Mouse (Mus musculus) forebrain, embryonic 12.5 days (tissue): ENCODE results near the gene Angptl6. TPM values are rescaled to one million over a fixed set of nuclear protein-coding genes. Genes with fewer than 3 reads are reported as not detected.
A peak's percentile ranks its signal among the peaks of the same experiment; 100 is the strongest.

Experiments
- ATAC-seq: fragments of 200-750 bp; cut with Nextera tagmentation; 2 replicates; pipeline ENCODE4 v1.8.0; 2017; ENCODE audit warnings: moderate TSS enrichment; ENCODE audit not compliant: low FRiP score
- H3K27ac ChIP-seq: fragments of 300-500 bp; sonication (generic); 2 replicates; pipeline ENCODE4 v1.5.1; 2016; ENCODE audit warnings: mild to moderate bottlenecking
- H3K27me3 ChIP-seq: fragments of 300-500 bp; sonication (generic); 2 replicates; pipeline ENCODE4 v1.6.1; 2016; ENCODE audit warnings: mild to moderate bottlenecking
- H3K36me3 ChIP-seq: fragments of 300-500 bp; sonication (generic); replicated peaks from 2 replicates; pipeline ENCODE4 v1.6.1; 2016; ENCODE audit warnings: mild to moderate bottlenecking
- H3K4me1 ChIP-seq: fragments of 300-500 bp; sonication (generic); 2 replicates; pipeline ENCODE4 v1.6.1; 2016
- H3K4me2 ChIP-seq: fragments of 300-500 bp; sonication (generic); 2 replicates; pipeline ENCODE4 v1.6.1; 2016; ENCODE audit warnings: mild to moderate bottlenecking, moderate library complexity
- H3K4me3 ChIP-seq: fragments of 300-500 bp; sonication (generic); replicated peaks from 2 replicates; pipeline ENCODE4 v1.5.1; 2016; ENCODE audit warnings: mild to moderate bottlenecking
- H3K9ac ChIP-seq: fragments of 300-500 bp; sonication (generic); 2 replicates; pipeline ENCODE4 v1.6.1; 2016; ENCODE audit warnings: mild to moderate bottlenecking
- H3K9me3 ChIP-seq: fragments of 300-500 bp; sonication (generic); 2 replicates; pipeline ENCODE4 v1.6.1; 2016
- WGBS: fragments of 180-500 bp; shearing (Covaris S2); methylation state at CpG from one replicate; pipeline ENCODE4 v1.1.7; 2016; 5-methylcytosine and 5-hydroxymethylcytosine counted together
- polyA plus RNA-seq: library from polyadenylated mRNA; unstranded; fragments of >200 nt; fragmentation: Nextera tagmentation; extraction: Ambion mirVana; gene quantifications from 2 replicates; pipeline ENCODE4 v1.2.1, GENCODE M21; 2016

Gene Angptl6
- 6.0 and 6.2 TPM in 2 replicates for polyA plus RNA-seq

DNA sequence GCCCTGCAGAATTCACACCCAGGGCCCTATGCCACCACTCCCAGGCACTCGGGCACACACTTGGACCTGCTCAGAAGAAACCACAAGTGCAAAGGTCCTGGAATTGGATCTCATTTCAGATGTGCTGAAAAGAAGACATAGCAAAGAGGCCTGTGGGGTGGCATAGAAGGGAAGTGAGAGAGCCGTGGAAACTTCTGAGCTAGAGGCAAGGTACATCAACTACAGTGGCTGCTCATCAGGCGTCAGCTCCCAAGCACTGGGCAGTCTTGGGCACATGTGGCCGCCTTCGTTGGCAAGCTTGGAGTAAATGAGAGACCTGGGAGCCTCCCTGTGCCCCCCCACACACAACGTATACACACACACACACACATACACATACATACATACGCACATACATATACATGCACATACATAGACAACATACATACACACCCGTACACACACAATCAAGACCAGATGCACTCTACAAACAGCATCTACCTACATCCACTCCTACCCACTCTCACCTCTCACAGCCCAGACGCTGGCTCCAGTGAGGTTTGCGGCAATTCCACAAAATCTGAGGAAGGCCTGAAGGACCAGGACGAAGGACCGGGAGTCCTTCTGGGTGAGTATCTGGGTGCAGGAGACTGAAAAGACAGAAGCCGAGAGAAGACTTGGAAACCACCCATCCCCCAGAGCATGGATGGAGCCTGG, at the start of gene Angptl6:
TSS of gene Angptl6 (minus strand) at position 631 of the 696 bp plus-strand sequence.
- peak within 1 kb of the TSS; percentile 93 for H3K27ac ChIP-seq
- 93% methylated on average over 13 of the region's 13 CpGs for WGBS
- H3K36me3 ChIP-seq: no peaks in the 10 kb centered on the region
- H3K27me3 ChIP-seq: no peaks in the 10 kb centered on the region; the same call in 1 of the 2 replicates
- H3K4me3 ChIP-seq: peak within 1 kb of the TSS; percentile 43
- no peak for ATAC-seq
- peak within 1 kb of the TSS; percentile 68 for H3K9ac ChIP-seq
- peak within 1 kb of the TSS; percentile 63 for H3K4me2 ChIP-seq
- no peaks in the 10 kb centered on the region for H3K9me3 ChIP-seq
- H3K4me1 ChIP-seq: peaks cover 11% of the 10 kb centered on the region

DNA sequence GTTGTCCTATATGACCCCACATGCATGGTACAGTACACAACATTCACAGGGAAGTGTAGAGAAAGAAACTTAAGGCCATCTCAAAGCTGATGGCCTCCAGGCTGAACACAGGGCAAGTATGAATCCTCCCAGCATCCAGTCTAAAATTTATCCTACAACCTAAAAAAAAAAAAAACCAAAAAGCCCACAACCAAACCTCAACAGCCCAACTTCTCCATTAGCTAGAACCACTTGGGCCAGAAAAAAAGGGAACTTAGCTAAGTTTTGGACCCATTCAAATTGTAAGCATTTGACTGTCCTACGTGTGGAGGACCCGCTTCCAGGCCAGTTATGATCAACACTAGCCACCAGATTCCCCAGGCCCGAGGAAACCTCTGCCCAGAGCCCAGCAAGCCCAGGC, 43.7 kb upstream of the Angptl6 start:
- Histone ChIP-seq H3K4me2 (no peak overlapping the region), H3K27ac (no peak overlapping the region)
- WGBS: 91% methylated on average over 3 of the region's 3 CpGs

DNA sequence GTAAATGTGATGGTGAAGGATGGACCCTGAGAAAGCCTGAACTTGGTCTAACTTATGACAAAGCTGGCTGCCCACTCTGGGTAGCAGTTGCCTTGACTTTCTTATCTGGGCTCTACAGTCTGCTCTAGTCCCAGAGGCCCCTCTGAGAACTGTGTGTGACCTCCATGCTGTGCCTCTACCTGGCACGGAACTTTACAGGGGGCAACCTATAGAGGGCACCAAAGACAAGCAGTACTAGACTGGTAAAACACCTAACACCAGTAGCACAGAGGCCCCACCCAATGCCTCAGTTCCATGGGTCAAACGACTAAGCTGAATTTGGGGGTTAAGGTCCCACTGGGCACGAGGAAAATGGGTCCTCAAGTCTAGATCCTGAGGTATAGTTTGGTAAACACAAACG, 36.6 kb upstream of the Angptl6 start:
- Histone ChIP-seq H3K4me2 (no peak overlapping the region), H3K27me3 (no peaks in the 10 kb centered on the region), H3K4me1 (no peaks in the 10 kb centered on the region), H3K9me3 (no peaks in the 10 kb centered on the region), H3K36me3 (peaks cover 100% of the 10 kb centered on the region), H3K9ac (no peak overlapping the region), H3K27ac (no peak overlapping the region), H3K4me3 (no peak overlapping the region)
- WGBS: 82% methylated on average over 4 of the region's 4 CpGs
- ATAC-seq: no peak

More for the DNA sequence above, 43.7 kb upstream of the Angptl6 start:
- Histone ChIP-seq H3K36me3 (peaks cover 99% of the 10 kb centered on the region), H3K4me1 (no peaks in the 10 kb centered on the region), H3K4me3 (no peak overlapping the region), H3K9ac (no peak overlapping the region), H3K9me3 (no peaks in the 10 kb centered on the region), H3K27me3 (no peaks in the 10 kb centered on the region)
- no peak for ATAC-seq

DNA sequence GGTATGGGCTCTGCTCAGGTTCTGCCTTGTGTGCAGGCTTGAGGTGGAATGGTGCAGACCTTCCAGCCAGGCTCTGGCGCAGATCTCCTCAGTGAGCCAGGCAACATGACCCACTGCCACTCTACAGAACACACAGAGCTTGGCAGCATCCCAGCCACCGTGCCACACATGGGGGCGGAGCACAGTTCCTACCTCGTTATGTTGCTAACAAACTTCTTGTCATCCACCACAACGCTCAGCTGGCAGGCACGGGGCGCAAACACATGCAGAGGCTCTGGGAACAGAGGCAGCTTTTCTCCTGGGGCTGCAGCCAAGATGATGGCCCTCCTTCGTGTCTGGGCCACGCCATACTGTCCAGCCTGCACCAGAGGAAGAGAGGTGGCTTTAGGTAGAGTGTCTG, 30.4 kb upstream of the Angptl6 start:
- no peak overlapping the region for H3K4me3 ChIP-seq
- no peaks in the 10 kb centered on the region for H3K9me3 ChIP-seq
- H3K27ac ChIP-seq: no peak overlapping the region
- H3K36me3 ChIP-seq: peaks cover 100% of the 10 kb centered on the region
- no peaks in the 10 kb centered on the region for H3K4me1 ChIP-seq
- no peaks in the 10 kb centered on the region for H3K27me3 ChIP-seq
- no peak overlapping the region for H3K4me2 ChIP-seq
- no peak overlapping the region for H3K9ac ChIP-seq
- 83% methylated on average over 9 of the region's 9 CpGs for WGBS
- ATAC-seq: no peak

DNA sequence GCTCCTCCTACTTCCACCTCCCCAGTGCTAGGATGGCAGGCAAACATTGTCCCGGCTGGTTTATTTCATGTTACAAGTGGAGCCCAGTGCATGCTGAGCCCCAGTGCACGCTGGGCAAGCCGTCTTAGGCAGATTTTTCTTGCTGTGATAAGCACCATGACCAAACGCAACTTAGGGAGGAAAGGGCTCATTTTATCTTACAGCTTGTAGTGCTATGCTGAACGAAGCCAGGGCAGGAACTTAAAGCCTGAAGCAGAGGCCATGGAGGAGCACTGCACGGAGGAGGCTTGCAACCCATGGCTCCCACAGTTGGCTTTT, 22.6 kb upstream of the Angptl6 start:
- Histone ChIP-seq H3K4me1 (peaks cover 13% of the 10 kb centered on the region), H3K27me3 (no peaks in the 10 kb centered on the region), H3K36me3 (peaks cover 29% of the 10 kb centered on the region), H3K27ac (no peak overlapping the region), H3K9ac (no peak overlapping the region), H3K9me3 (no peaks in the 10 kb centered on the region), H3K4me2 (no peak overlapping the region), H3K4me3 (no peak overlapping the region)
- WGBS: 40% methylated on average over 6 of the region's 6 CpGs
- ATAC-seq: no peak

DNA sequence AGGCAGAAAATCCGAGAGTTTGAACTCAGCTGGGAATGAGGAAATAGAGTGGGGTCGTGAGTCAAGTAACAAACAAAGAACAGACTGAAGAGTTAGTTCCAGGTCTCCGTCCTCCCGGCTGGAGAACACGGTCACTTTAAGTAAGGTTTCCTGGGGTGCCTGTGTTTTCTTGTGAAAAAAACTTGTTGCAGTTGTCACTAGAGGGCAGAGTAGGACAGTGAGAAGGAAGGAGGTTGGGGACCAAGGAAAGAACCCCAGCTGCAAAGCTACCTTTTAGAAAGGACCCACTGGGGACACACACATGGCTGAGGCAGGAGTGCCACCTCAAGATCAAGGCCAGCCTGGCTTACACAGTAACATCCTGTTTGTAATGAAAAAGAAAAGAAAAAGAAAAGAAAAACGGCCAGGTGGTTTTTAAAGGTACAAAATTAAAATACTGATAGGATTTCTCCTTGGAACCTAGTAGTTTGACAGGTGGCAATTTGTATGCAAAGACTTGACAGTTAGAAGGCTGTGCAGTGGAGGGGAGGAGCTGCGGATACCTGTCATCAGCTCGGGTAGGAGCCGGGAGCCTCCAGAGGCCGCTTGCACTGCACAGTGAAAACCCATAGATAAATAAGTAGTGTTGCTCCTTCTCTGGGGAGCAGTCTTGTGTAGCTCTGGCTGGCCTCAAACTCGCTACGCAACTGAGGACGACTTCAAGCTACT, 22.1 kb upstream of the Angptl6 start:
- WGBS: 18% methylated on average over 13 of the region's 13 CpGs

DNA sequence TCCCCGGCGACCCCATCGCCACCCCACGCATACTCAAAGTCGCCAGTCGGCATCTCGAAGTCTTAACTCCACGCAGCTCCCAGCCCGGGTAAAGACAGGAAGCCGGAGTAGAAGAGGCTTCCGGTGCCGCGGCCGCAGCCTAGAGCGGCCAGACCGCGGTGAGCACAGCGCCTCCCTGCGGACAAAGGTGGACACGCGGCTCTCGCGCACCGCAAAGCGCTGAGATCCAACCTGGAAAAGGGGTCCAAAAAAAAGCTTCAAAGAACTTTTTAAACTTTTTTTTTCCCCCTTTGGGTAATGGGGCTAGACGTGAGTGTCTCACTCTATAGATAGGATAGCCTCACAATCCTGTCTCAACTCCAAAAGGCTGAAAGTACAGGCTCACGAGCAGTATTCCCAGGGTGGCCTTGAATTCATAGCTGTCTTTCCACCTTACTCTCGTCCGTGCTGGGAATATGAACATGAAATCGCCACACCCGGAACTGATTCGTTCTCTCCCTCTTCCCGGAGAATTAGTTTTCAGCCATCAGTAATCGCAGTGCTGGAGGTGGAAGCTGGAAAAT, 19.1 kb upstream of the Angptl6 start, which contains the start of gene Eif3g:
TSS of gene Eif3g (minus strand) at position 113 of the 563 bp plus-strand sequence.
- 7% methylated on average over 34 of the region's 34 CpGs for WGBS
- peak within 1 kb of the TSS; percentile 92 for H3K9ac ChIP-seq
- peaks cover 19% of the 10 kb centered on the region for H3K4me1 ChIP-seq
- H3K36me3 ChIP-seq: peaks cover 36% of the 10 kb centered on the region
- no peaks in the 10 kb centered on the region for H3K27me3 ChIP-seq
- H3K4me3 ChIP-seq: peak within 1 kb of the TSS; percentile 81
- H3K4me2 ChIP-seq: peak within 1 kb of the TSS; percentile 97
- H3K9me3 ChIP-seq: no peaks in the 10 kb centered on the region
- ATAC-seq: peak; percentile 90
- 0 out of 2 replicates have a peak within 1 kb of the TSS, but pooled peaks have one; percentile 21 for H3K27ac ChIP-seq

More for the DNA sequence above, 22.1 kb upstream of the Angptl6 start:
- no peak for ATAC-seq
- no peaks in the 10 kb centered on the region for H3K9me3 ChIP-seq
- no peak overlapping the region for H3K9ac ChIP-seq
- H3K27me3 ChIP-seq: no peaks in the 10 kb centered on the region
- H3K36me3 ChIP-seq: peaks cover 28% of the 10 kb centered on the region
- H3K4me1 ChIP-seq: peaks cover 18% of the 10 kb centered on the region
- no peak overlapping the region for H3K27ac ChIP-seq
- H3K4me3 ChIP-seq: no peak overlapping the region
- H3K4me2 ChIP-seq: no peak overlapping the region

DNA sequence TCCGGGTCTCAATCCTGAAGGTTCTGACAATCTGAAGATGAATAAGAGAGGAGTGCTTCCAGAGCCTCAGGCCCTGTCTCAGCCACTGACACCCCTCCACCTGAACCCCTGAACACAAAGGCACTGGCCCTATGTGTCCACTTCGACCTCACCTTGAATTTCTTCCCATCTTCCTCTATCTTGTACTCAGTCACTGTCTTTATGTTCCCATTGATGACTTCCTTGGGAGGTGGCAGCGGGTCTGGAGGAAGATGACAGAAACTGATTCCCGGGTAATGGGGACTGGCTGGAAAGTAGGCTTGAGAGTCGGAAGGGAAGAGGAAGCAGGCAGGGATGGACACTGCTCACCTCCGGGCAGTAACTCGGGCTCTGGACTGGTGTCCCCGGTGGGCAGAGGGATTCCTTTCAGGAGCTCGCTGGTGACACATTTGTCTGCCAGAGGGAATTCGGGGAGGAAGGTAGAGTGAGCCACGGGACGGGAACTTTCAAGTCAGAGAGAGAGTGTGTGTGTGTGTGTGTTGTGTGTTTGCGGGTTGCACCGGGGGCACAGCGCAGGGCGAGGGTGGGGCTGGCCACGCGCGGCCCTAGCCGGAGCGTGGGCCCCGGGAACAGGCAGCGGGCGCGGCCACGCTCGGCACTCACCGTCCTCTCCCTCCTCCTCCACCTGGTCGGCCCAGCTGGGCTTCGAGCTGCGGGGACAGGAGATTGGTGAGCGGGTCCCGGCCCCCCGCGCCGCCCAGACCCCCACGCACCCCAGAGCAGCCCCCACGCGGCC, 18.4 kb upstream of the Angptl6 start:
- Histone ChIP-seq H3K27me3 (no peaks in the 10 kb centered on the region), H3K4me2 (peak overlapping the region; percentile 97), H3K9me3 (no peaks in the 10 kb centered on the region), H3K4me3 (peak overlapping the region; percentile 81), H3K27ac (0 out of 2 replicates have a peak overlapping the region, but pooled peaks have one; percentile 21), H3K36me3 (peaks cover 43% of the 10 kb centered on the region), H3K9ac (peak overlapping the region; percentile 92), H3K4me1 (peaks cover 19% of the 10 kb centered on the region)
- peak; percentile 75 for ATAC-seq
- 7% methylated on average over 25 of the region's 39 CpGs for WGBS

DNA sequence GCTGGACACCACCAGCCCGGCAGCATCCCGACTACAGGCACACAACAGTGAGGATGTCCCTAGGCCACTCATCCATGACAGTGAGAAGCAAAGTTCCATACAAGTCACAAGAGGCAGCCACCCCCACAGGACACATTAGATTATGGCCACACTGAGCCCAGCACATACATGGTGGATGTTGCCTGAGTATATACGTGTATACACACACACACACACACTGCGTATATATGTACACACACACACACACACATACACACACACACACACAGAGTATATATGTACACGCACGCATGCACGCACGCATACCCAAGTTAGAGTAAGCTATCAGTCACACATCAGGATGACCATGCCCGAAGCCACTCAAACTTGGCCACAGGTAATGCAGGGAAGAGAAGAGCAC, 15.9 kb upstream of the Angptl6 start:
- WGBS: 94% methylated on average over 9 of the region's 9 CpGs
- no peak overlapping the region for H3K4me2 ChIP-seq
- no peak for ATAC-seq
- H3K9me3 ChIP-seq: no peaks in the 10 kb centered on the region
- H3K4me1 ChIP-seq: peaks cover 15% of the 10 kb centered on the region
- H3K27ac ChIP-seq: no peak overlapping the region
- no peaks in the 10 kb centered on the region for H3K27me3 ChIP-seq
- peaks cover 68% of the 10 kb centered on the region for H3K36me3 ChIP-seq
- H3K9ac ChIP-seq: no peak overlapping the region
- no peak overlapping the region for H3K4me3 ChIP-seq

DNA sequence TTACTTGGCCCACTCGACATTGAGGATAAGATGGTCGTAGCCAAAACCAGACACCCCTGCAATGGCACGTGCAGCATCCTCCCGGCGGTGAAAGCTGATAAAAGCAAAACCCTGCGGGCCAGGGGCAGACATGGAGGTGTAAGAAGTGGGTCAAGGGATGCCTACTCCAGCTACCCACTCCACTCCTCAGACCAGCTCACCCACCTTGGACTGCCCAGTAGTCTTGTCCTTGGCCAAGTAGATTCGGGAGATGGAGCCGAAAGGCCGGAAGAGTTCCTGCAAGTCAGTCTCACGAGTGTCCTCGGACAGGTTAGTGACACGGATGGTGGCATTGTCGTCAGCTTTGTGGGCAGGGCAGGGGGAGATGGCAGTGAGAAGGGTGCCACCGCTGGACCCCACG, 15.1 kb upstream of the Angptl6 start:
- H3K4me1 ChIP-seq: peaks cover 15% of the 10 kb centered on the region
- ATAC-seq: no peak
- peaks cover 76% of the 10 kb centered on the region for H3K36me3 ChIP-seq
- H3K9me3 ChIP-seq: no peaks in the 10 kb centered on the region
- H3K4me2 ChIP-seq: no peak overlapping the region
- no peak overlapping the region for H3K27ac ChIP-seq
- WGBS: 92% methylated on average over 15 of the region's 15 CpGs
- H3K9ac ChIP-seq: no peak overlapping the region
- H3K27me3 ChIP-seq: no peaks in the 10 kb centered on the region
- H3K4me3 ChIP-seq: no peak overlapping the region

DNA sequence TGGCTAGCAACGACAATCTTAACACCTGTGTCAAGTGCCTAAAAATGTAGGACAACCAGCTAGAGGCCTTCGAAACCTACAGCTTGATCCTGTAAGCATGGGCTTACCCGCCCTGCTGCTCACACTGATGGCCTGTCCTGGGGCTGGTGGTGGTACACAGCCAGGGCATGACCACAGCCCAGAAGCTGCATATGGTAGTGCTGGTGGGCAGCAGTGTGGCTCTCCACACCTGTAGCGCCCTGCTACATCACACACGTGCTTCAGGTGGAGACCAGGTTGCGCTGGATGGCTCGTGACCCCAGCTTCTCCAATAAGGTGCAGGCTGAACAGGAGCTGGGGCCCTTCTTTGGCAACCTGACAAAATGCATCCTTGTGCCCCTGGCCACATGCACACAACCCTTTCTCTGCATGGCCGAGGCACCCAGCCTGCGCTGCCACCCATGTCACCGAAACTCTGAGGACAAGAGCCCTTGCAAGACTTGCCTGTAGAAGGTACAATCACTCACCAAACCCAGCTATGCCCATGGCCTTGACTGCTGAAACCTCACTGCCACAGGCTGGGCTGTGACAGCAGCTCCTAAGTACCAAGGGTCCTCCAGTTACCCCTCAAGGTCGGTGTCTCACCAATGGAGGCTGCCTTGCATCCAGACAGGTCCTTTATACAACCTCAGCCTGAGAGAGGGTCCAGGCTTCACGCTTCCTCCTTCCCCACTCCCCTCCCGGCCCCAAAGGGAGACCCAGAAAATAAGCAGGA, 14.2 kb upstream of the Angptl6 start:
- H3K4me3 ChIP-seq: no peak overlapping the region
- WGBS: 85% methylated on average over 13 of the region's 13 CpGs
- ATAC-seq: no peak
- peaks cover 80% of the 10 kb centered on the region for H3K36me3 ChIP-seq
- H3K27me3 ChIP-seq: no peaks in the 10 kb centered on the region
- no peak overlapping the region for H3K9ac ChIP-seq
- no peak overlapping the region for H3K4me2 ChIP-seq
- no peaks in the 10 kb centered on the region for H3K9me3 ChIP-seq
- peaks cover 22% of the 10 kb centered on the region for H3K4me1 ChIP-seq
- no peak overlapping the region for H3K27ac ChIP-seq
